Mouse (Mus musculus) forebrain, embryonic 13.5 days (tissue): Measurements from ENCODE around the gene Mapkapk2. TPM values are rescaled to one million over a fixed set of nuclear protein-coding genes. Genes with fewer than 3 reads are reported as not detected.

Experiments
- ATAC-seq: fragments of 200-750 bp; cut with Nextera tagmentation; 2 replicates; pipeline ENCODE4 v1.8.0; 2017
- H3K27ac ChIP-seq: fragments of 300-500 bp; sonication (generic); 2 replicates; pipeline ENCODE4 v1.5.1; 2015; ENCODE audit warnings: inconsistent platforms, mild to moderate bottlenecking, moderate library complexity
- H3K27me3 ChIP-seq: fragments of 300-500 bp; sonication (generic); 2 replicates; pipeline ENCODE4 v1.6.1; 2015; ENCODE audit warnings: mild to moderate bottlenecking, inconsistent platforms
- H3K36me3 ChIP-seq: fragments of 300-500 bp; sonication (generic); 2 replicates; pipeline ENCODE4 v1.6.1; 2015; ENCODE audit warnings: mild to moderate bottlenecking, inconsistent platforms; ENCODE audit not compliant: poor library complexity, severe bottlenecking
- H3K4me1 ChIP-seq: fragments of 300-500 bp; sonication (generic); 2 replicates; pipeline ENCODE4 v1.6.1; 2015; ENCODE audit warnings: inconsistent platforms
- H3K4me2 ChIP-seq: fragments of 300-500 bp; sonication (generic); 2 replicates; pipeline ENCODE4 v1.6.1; 2015; ENCODE audit warnings: inconsistent platforms, mild to moderate bottlenecking, moderate library complexity
- H3K4me3 ChIP-seq: fragments of 300-500 bp; sonication (generic); 2 replicates; pipeline ENCODE4 v1.5.1; 2015; ENCODE audit warnings: mild to moderate bottlenecking, inconsistent platforms
- H3K9ac ChIP-seq: fragments of 300-500 bp; sonication (generic); 2 replicates; pipeline ENCODE4 v1.6.1; 2015; ENCODE audit warnings: mild to moderate bottlenecking, inconsistent platforms
- H3K9me3 ChIP-seq: fragments of 300-500 bp; sonication (generic); replicated peaks from 2 replicates; pipeline ENCODE4 v1.6.1; 2016; ENCODE audit warnings: inconsistent platforms
- WGBS: fragments of 180-500 bp; shearing (Covaris S2); methylation state at CpG from one replicate; pipeline ENCODE4 v1.1.7; 2015; 5-methylcytosine and 5-hydroxymethylcytosine counted together
- polyA plus RNA-seq: library from polyadenylated mRNA; unstranded; fragments of >200 nt; fragmentation: Nextera tagmentation; extraction: Ambion mirVana; gene quantifications from 2 replicates; pipeline ENCODE4 v1.2.1, GENCODE M21; 2015

Gene Mapkapk2
- polyA plus RNA-seq, 1 experiment from 2014 or later = 28.4 TPM

GRCm38 (mm10) chr1:131134231-131134630 is 36.6 kb upstream of the Mapkapk2 start:
- peak overlapping the region; percentile 71 for H3K4me2 ChIP-seq

GRCm38 (mm10) chr1:131125987-131126744 is 28.5 kb upstream of the Mapkapk2 start:
- no peak overlapping the region for H3K9ac ChIP-seq
- no peaks in the 10 kb centered on the region for H3K9me3 ChIP-seq
- ATAC-seq = no peak
- H3K4me3 ChIP-seq = no peak overlapping the region
- H3K36me3 ChIP-seq = peaks cover 57% of the 10 kb centered on the region
- H3K4me2 ChIP-seq = no peak overlapping the region
- no peak overlapping the region for H3K27ac ChIP-seq
- WGBS = 86% methylated on average over 11 of the region's 11 CpGs
- no peaks in the 10 kb centered on the region for H3K4me1 ChIP-seq
- H3K27me3 ChIP-seq = no peaks in the 10 kb centered on the region

More at GRCm38 (mm10) chr1:131134231-131134630, 36.6 kb upstream of the Mapkapk2 start:
- peak; percentile 29 for ATAC-seq
- Histone ChIP-seq H3K27ac (peak overlapping the region; percentile 68), H3K36me3 (peaks cover 34% of the 10 kb centered on the region), H3K9ac (no peak overlapping the region), H3K9me3 (no peaks in the 10 kb centered on the region), H3K4me1 (peaks cover 47% of the 10 kb centered on the region), H3K27me3 (no peaks in the 10 kb centered on the region), H3K4me3 (no peak overlapping the region)
- WGBS = 19% methylated on average over 6 of the region's 6 CpGs

GRCm38 (mm10) chr1:131123522-131124265 is 26.1 kb upstream of the Mapkapk2 start:
- H3K9ac ChIP-seq = no peak overlapping the region
- WGBS = 65% methylated on average over 10 of the region's 10 CpGs
- ATAC-seq = no peak

DNA sequence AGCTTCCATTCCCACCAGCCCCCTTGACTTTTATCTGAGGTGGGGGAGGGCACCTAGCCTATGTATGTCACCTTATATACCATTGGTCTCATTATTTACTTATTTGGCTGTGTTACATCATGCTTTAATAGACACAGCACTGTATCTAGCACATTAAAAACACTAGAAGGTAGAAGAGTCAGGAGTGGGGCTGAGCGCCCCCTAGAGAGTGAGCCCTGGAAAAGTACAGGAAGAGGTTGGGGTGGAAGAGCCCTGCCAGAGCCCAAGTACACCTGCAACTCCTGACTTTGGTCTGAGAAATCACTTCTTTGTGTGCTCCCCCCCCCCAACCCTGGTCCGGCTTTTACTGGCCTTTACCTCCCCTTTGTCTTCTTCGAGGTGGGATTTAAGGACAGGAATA is 24.4 kb upstream of the Mapkapk2 start:
- Histone ChIP-seq H3K4me2 (no peak overlapping the region), H3K9ac (no peak overlapping the region), H3K4me1 (peaks cover 8% of the 10 kb centered on the region), H3K27me3 (no peaks in the 10 kb centered on the region), H3K4me3 (no peak overlapping the region), H3K36me3 (peaks cover 16% of the 10 kb centered on the region), H3K9me3 (no peaks in the 10 kb centered on the region), H3K27ac (no peak overlapping the region)
- ATAC-seq = no peak
- WGBS = 39% methylated on average over 3 of the region's 3 CpGs

More at GRCm38 (mm10) chr1:131123522-131124265, 26.1 kb upstream of the Mapkapk2 start:
- H3K9me3 ChIP-seq = no peaks in the 10 kb centered on the region
- H3K27me3 ChIP-seq = no peaks in the 10 kb centered on the region
- peaks cover 33% of the 10 kb centered on the region for H3K36me3 ChIP-seq
- no peak overlapping the region for H3K4me2 ChIP-seq
- no peak overlapping the region for H3K4me3 ChIP-seq
- peaks cover 4% of the 10 kb centered on the region; the same call in 1 of the 2 replicates for H3K4me1 ChIP-seq
- H3K27ac ChIP-seq = no peak overlapping the region

DNA sequence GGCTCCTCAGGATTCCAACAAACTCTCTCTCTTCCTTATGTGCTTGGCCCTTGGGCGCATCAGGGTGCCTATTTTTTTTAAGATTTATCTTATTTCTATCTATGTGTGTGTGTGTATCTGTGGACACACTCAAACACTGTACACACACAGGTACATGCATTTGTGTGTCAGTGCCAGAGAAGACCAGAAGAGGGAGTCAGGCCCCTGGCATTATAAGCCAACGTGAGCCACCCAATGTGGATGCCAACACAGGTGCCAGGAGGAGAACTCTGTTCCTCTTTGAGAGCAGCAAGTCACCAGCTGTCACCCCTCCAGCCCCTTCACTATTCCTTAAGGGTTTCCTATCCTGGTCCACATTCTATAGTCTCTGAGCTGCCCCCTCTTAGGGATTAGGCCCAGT is 21.4 kb upstream of the Mapkapk2 start:
- WGBS = 68% methylated on average over 2 of the region's 2 CpGs
- Histone ChIP-seq H3K27me3 (no peaks in the 10 kb centered on the region), H3K4me1 (peaks cover 17% of the 10 kb centered on the region), H3K9me3 (no peaks in the 10 kb centered on the region), H3K9ac (no peak overlapping the region), H3K27ac (no peak overlapping the region), H3K36me3 (no peaks in the 10 kb centered on the region), H3K4me3 (no peak overlapping the region), H3K4me2 (no peak overlapping the region)
- no peak for ATAC-seq

GRCm38 (mm10) chr1:131118530-131118929 is 20.9 kb upstream of the Mapkapk2 start:
- WGBS = 64% methylated on average over 10 of the region's 10 CpGs
- peaks cover 20% of the 10 kb centered on the region for H3K4me1 ChIP-seq
- no peak overlapping the region for H3K27ac ChIP-seq
- H3K4me3 ChIP-seq = no peak overlapping the region
- H3K27me3 ChIP-seq = no peaks in the 10 kb centered on the region
- no peak overlapping the region for H3K9ac ChIP-seq
- no peaks in the 10 kb centered on the region for H3K36me3 ChIP-seq
- ATAC-seq = no peak
- no peak overlapping the region for H3K4me2 ChIP-seq
- no peaks in the 10 kb centered on the region for H3K9me3 ChIP-seq

DNA sequence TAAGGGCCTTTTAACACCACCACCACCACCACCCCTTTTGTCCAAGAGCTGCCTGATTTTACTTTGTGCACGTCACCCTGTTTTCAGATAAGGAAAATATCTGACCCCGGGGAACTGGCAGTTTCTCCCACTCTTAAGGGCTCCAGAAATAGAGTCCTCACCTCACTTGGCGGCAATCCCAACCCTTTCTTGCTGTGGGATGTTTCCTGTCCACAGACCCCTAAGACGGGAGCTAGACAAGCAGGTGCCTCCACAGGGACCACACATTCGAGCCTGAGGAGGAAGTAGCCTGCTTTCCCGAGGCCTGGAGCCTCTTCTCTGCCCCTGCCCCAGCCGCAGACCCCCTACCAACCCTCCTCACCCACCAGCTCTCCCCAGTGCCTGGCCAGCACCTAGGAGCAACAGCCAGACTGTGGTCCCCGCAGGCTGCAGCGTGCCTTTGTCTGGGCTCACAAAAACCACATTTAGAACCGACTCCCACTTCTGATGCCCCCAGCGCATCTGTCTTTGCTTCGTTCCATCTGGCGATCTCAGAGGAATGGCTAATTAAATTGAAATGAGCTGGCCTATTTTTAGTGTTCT is 18.9 kb upstream of the Mapkapk2 start:
- Histone ChIP-seq H3K4me2 (peak overlapping the region; percentile 22; the same call in 1 of the 2 replicates), H3K27me3 (no peaks in the 10 kb centered on the region), H3K9ac (peak overlapping the region; percentile 46; the same call in 1 of the 2 replicates), H3K4me1 (peaks cover 20% of the 10 kb centered on the region), H3K36me3 (no peaks in the 10 kb centered on the region), H3K4me3 (no peak overlapping the region), H3K9me3 (no peaks in the 10 kb centered on the region), H3K27ac (peak overlapping the region; percentile 95)
- ATAC-seq = peak; percentile 75
- WGBS = 41% methylated on average over 13 of the region's 13 CpGs

DNA sequence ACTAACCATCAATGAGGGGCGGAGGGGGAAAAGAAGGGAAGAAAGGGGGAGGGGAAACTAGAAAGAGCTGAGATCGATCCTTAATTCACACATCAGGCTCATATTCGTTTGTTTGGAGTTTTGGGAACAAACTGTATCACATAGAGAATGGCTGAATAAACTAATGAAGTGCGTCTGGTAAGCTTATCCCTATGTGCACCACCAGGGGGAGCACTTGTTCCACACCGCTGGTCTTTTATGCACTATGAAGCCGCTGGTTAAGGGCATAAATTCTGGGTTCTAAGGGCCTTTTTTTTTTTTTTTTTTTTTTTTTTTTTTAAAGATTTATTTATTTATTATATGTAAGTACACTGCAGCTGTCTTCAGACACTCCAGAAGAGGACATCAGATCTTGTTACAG is 18.3 kb upstream of the Mapkapk2 start:
- peak; percentile 72 for ATAC-seq
- Histone ChIP-seq H3K27ac (no peak overlapping the region), H3K36me3 (no peaks in the 10 kb centered on the region), H3K4me3 (no peak overlapping the region), H3K9ac (no peak overlapping the region), H3K4me1 (peaks cover 20% of the 10 kb centered on the region), H3K4me2 (no peak overlapping the region), H3K9me3 (no peaks in the 10 kb centered on the region), H3K27me3 (no peaks in the 10 kb centered on the region)
- 20% methylated on average over 6 of the region's 6 CpGs for WGBS

GRCm38 (mm10) chr1:131112576-131112975 is 14.9 kb upstream of the Mapkapk2 start:
- no peak overlapping the region for H3K4me3 ChIP-seq
- ATAC-seq = no peak
- H3K4me2 ChIP-seq = no peak overlapping the region
- H3K9ac ChIP-seq = no peak overlapping the region
- H3K27me3 ChIP-seq = no peaks in the 10 kb centered on the region
- H3K36me3 ChIP-seq = no peaks in the 10 kb centered on the region
- peaks cover 16% of the 10 kb centered on the region; the same call in 1 of the 2 replicates for H3K4me1 ChIP-seq
- H3K9me3 ChIP-seq = no peaks in the 10 kb centered on the region
- H3K27ac ChIP-seq = no peak overlapping the region
- 39% methylated on average over 6 of the region's 6 CpGs for WGBS

- no peak overlapping the region for H3K4me2 ChIP-seq
- H3K4me1 ChIP-seq = 0 out of 2 replicates have a peak, but pooled peaks cover 5% of the 10 kb centered on the region
- ATAC-seq = no peak
- no peaks in the 10 kb centered on the region for H3K27me3 ChIP-seq
- H3K4me3 ChIP-seq = no peak overlapping the region
- H3K27ac ChIP-seq = no peak overlapping the region
- 79% methylated on average over 12 of the region's 12 CpGs for WGBS
- no peak overlapping the region for H3K9ac ChIP-seq
- H3K9me3 ChIP-seq = no peaks in the 10 kb centered on the region
- H3K36me3 ChIP-seq = no peaks in the 10 kb centered on the region
Measured at GRCm38 (mm10) chr1:131110525-131111106, 13.0 kb upstream of the Mapkapk2 start.

- WGBS = 65% methylated on average over 10 of the region's 10 CpGs
- ATAC-seq = no peak
- no peaks in the 10 kb centered on the region for H3K4me1 ChIP-seq
- no peak overlapping the region for H3K27ac ChIP-seq
- H3K27me3 ChIP-seq = no peaks in the 10 kb centered on the region
- H3K4me3 ChIP-seq = no peak overlapping the region
- no peak overlapping the region for H3K9ac ChIP-seq
- H3K36me3 ChIP-seq = no peaks in the 10 kb centered on the region
- no peaks in the 10 kb centered on the region for H3K9me3 ChIP-seq
- H3K4me2 ChIP-seq = no peak overlapping the region
Measured at GRCm38 (mm10) chr1:131107575-131108308, 10.1 kb upstream of the Mapkapk2 start.
